Mouse (Mus musculus) myocyte (in vitro differentiated cells): Measurements from ENCODE around the gene Alg9. TPM values are rescaled to one million over a fixed set of nuclear protein-coding genes. Genes with fewer than 3 reads are reported as not detected.

Experiments used
- H3K27me3 ChIP-seq: one replicate; pipeline ENCODE4 v1.6.1; 2011; ENCODE audit not compliant: control insufficient read depth, insufficient read depth, insufficient read length
- H3K36me3 ChIP-seq: one replicate; pipeline ENCODE4 v1.6.1; 2011; ENCODE audit not compliant: control insufficient read depth, insufficient read depth
- H3K4me2 ChIP-seq: one replicate; pipeline ENCODE4 v1.6.1; 2011; ENCODE audit warnings: low read depth, control low read depth
- H3K4me3 ChIP-seq: one replicate; pipeline ENCODE4 v1.5.1; 2011; ENCODE audit warnings: mild to moderate bottlenecking, control low read depth, moderate library complexity
- H3K79me2 ChIP-seq: one replicate; pipeline ENCODE4 v1.6.1; 2011; ENCODE audit not compliant: control insufficient read depth, insufficient read depth
- H3ac ChIP-seq: one replicate; pipeline ENCODE4 v1.6.1; 2011; ENCODE audit not compliant: control insufficient read depth, insufficient read length
- CEBPB ChIP-seq: IDR thresholded peaks from 2 replicates; pipeline ENCODE4 v1.6.1; 2011; ENCODE audit warnings: mild to moderate bottlenecking, moderate library complexity; ENCODE audit not compliant: poor library complexity, insufficient read depth, severe bottlenecking
- MYOD1 ChIP-seq, 3 experiments: IDR thresholded peaks; one replicate each; pipeline ENCODE4 v1.6.1; 2011; ENCODE audit warnings: control low read depth in 2 of 3, low read depth in 2 of 3, mild to moderate bottlenecking in 2 of 3, moderate library complexity in 1 of 3; ENCODE audit not compliant: insufficient read length in 2 of 3, control insufficient read depth in 1 of 3
- POLR2A ChIP-seq: IDR thresholded peaks from one replicate; pipeline ENCODE4 v1.6.1; 2011; ENCODE audit warnings: low read depth, mild to moderate bottlenecking, control low read depth, moderate library complexity; ENCODE audit not compliant: insufficient read length
- POLR2AphosphoS2 ChIP-seq: IDR thresholded peaks from one replicate; pipeline ENCODE4 v1.6.1; 2011; ENCODE audit warnings: low read depth, control low read depth; ENCODE audit not compliant: insufficient read length
- REST ChIP-seq: IDR thresholded peaks from one replicate; pipeline ENCODE4 v1.6.1; 2011; ENCODE audit warnings: mild to moderate bottlenecking, control low read depth, moderate library complexity; ENCODE audit not compliant: insufficient read depth, insufficient read length
- SRF ChIP-seq: IDR thresholded peaks from one replicate; pipeline ENCODE4 v1.6.1; 2011; ENCODE audit warnings: low read depth; ENCODE audit not compliant: control insufficient read depth, insufficient read length
- TCF12 ChIP-seq: IDR thresholded peaks from one replicate; pipeline ENCODE4 v1.6.1; 2011; ENCODE audit warnings: mild to moderate bottlenecking, control low read depth; ENCODE audit not compliant: poor library complexity, insufficient read depth, severe bottlenecking
- TCF3 ChIP-seq: IDR thresholded peaks from one replicate; pipeline ENCODE4 v1.6.1; 2011; ENCODE audit warnings: low read depth, control low read depth; ENCODE audit not compliant: insufficient read length
- USF1 ChIP-seq: IDR thresholded peaks from one replicate; pipeline ENCODE4 v1.6.1; 2011; ENCODE audit warnings: low read depth, mild to moderate bottlenecking, control low read depth, moderate library complexity
- polyA plus RNA-seq: library from polyadenylated mRNA; unstranded; fragments of >200 nt; fragmentation: generic; extraction: Trizol; gene quantifications from one replicate; pipeline ENCODE4 v1.2.1, GENCODE M21; 2012; ENCODE audit warnings: missing spikeins

Gene Alg9
- polyA plus RNA-seq, 1 experiment = 22.5 TPM

DNA sequence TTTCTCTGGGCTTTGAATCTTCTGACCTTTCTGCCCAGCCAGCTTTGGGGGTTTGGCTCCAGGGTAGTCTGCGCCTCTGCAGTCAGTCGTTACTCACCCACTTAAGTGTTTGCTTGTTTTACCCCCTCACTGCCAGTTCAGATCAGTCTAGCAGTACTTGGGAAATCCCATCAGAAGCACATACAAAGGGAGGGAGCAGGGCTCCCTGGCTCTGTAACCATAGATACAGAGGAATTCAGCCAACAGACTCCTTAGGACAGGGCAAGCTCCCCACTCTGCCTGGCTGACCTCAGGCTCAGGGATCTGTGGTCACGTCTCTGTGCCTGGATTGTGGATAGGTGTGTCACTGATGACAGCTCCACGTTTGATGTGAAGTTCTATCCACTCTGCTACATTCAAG, 112.5 kb downstream of the Alg9 start:
- H3K4me2 ChIP-seq = peak overlapping the region; percentile 2
- TF ChIP-seq REST = no peak
- no peak for TF ChIP-seq POLR2A
- no peaks in the 10 kb centered on the region for H3K36me3 ChIP-seq
- H3K27me3 ChIP-seq = no peaks in the 10 kb centered on the region
- H3K79me2 ChIP-seq = no peaks in the 10 kb centered on the region
- no peak overlapping the region for H3ac ChIP-seq
- H3K4me3 ChIP-seq = no peak overlapping the region

DNA sequence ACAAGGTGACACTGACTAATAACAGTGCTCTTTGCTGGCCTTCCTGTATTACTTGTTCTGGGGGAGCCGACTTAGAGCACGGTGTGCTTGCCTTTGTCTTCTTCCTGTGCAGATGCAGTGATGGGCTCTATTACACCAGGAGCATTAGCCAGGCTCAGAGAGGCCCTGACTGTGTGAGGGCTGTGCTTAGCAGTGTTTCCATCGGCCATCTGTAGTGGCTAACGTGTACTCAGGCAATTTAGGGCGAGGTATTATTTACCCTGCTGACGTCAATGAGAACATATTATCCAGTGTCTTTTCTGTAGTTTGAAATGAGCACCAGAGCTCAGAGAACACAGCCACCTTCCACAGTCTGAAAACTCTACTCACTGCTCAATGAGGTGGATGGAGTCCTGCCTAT, 114.4 kb downstream of the Alg9 start:
- Histone ChIP-seq H3K4me2 (no peak overlapping the region), H3K79me2 (no peaks in the 10 kb centered on the region), H3K27me3 (no peaks in the 10 kb centered on the region), H3K36me3 (peaks cover under 1% of the 10 kb centered on the region), H3ac (no peak overlapping the region), H3K4me3 (no peak overlapping the region)
- TF ChIP-seq SRF (no peak), REST (no peak), TCF12 (no peak), TCF3 (no peak), USF1 (no peak), MYOD1 (IDR thresholded peaks at IDR 0.05; ENCODE audit: control insufficient read depth in 1 of 3, insufficient read length in 2 of 3, low read depth in 2 of 3) (no peak)

DNA sequence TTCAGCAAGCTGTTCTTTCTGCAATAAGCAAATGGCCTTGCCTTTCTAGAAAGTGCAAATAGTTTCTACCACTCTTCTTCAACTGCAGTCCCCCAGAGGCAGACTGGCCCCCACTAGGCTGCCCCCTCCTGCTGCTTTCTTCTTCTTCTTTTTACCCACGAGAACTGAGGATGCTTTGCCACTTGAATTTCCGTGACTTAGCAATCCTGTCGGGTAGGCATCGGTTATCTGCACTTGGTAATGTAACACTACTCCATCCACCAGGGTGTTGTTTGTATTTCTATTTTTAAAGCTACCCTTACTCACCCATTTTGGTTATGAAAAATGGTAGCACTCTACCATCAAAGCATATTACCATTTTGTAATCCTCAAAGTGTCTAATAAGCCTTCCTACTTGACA, 115.1 kb downstream of the Alg9 start:
- H3K36me3 ChIP-seq = peaks cover 8% of the 10 kb centered on the region
- no peak for TF ChIP-seq POLR2AphosphoS2
- no peaks in the 10 kb centered on the region for H3K27me3 ChIP-seq
- H3K4me3 ChIP-seq = no peak overlapping the region
- H3K4me2 ChIP-seq = no peak overlapping the region
- no peaks in the 10 kb centered on the region for H3K79me2 ChIP-seq
- no peak overlapping the region for H3ac ChIP-seq

DNA sequence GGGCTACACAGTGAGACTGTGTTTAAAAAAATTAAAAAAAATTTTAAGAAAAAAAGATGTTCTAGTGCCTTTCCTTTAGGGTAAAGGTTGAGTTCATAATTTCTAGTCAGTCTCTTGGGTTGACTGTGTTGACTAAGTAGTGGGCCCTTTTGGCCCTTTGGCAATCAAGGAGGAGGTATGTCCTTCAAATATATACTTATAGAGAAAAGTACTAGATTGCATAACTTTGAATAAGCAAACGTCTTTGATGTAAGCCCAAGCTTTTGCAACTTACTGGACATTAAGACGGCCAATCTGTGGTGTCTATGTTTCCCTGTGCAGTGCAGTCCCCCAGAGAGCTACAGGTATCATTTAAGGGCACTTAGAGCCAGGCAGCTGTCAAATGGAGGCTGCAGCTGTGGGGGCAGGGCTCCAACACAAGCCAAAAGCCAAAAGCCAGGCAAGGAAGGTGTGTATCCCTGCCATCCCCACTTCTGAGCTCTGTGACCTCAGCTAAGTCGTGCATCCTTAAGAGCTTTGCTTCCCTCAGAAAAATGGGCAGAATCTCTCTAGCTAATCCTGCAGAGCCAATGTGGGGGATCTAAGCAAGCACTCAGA, 115.8 kb downstream of the Alg9 start:
- no peak for TF ChIP-seq SRF
- no peak for TF ChIP-seq CEBPB
- no peak overlapping the region for H3K4me2 ChIP-seq
- no peak overlapping the region for H3K4me3 ChIP-seq
- no peaks in the 10 kb centered on the region for H3K79me2 ChIP-seq
- H3K27me3 ChIP-seq = no peaks in the 10 kb centered on the region
- peaks cover 11% of the 10 kb centered on the region for H3K36me3 ChIP-seq
- no peak overlapping the region for H3ac ChIP-seq

Other genes with a start within 250 kb of the Alg9 start
- gene Pts, start 246.3 kb upstream of the Alg9 start, polyA plus RNA-seq = 29.4 TPM
- gene Il18, start 220.2 kb upstream of the Alg9 start, polyA plus RNA-seq = 1.9 TPM
- 0.02 TPM for gene Bco2, start 219.8 kb upstream of the Alg9 start, polyA plus RNA-seq
- not detected for gene Tex12, start 213.7 kb upstream of the Alg9 start, polyA plus RNA-seq
- 210 TPM for gene Sdhd, start 171.2 kb upstream of the Alg9 start, polyA plus RNA-seq
- gene Timm8b, start 171.1 kb upstream of the Alg9 start, polyA plus RNA-seq = 184 TPM
- gene Pih1d2, start 157.7 kb upstream of the Alg9 start, polyA plus RNA-seq = 2.2 TPM
- gene Nkapd1, start 157.6 kb upstream of the Alg9 start, polyA plus RNA-seq = 4.8 TPM
- gene Dlat, start 115.2 kb upstream of the Alg9 start, polyA plus RNA-seq = 64.6 TPM
- gene Dixdc1, start 35.5 kb upstream of the Alg9 start, polyA plus RNA-seq = 1.1 TPM
- 1.1 TPM for gene 2310030G06Rik, start 28.5 kb upstream of the Alg9 start, polyA plus RNA-seq
- gene Cryab, start 23.7 kb upstream of the Alg9 start, polyA plus RNA-seq = 915 TPM
- 249 TPM for gene Hspb2, start 22.7 kb upstream of the Alg9 start, polyA plus RNA-seq
- gene Fdxacb1, start 6.8 kb upstream of the Alg9 start, polyA plus RNA-seq = 3.6 TPM
- gene 1110032A03Rik, start 501 bp downstream of the Alg9 start, polyA plus RNA-seq = 12.8 TPM
- gene Ppp2r1b, start 70.3 kb downstream of the Alg9 start, polyA plus RNA-seq = 12.9 TPM
- gene Sik2, start 234.1 kb downstream of the Alg9 start, polyA plus RNA-seq = 10.5 TPM